31 mouse cellular contexts compared by ENCODE assay signal in the genomic region with DNA sequence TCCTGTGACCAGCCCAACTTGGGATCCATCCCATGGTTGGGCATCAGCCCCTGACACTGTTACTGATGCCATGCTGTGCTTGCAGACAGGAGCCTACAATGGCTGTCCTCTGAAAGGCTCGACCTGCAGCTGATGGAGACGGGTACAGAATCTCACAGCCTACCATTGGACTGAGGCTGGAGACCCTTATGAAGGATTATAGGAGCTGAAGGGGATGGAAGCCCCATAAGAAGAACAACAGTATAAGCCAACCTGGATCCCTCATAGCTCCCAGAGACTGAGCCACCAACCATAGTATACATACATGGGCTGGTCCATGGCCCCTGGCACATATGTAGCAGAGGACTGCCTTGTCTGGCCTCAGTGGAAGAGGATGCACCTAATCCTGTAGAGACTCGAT.
"Had no signal": no experiment of that assay in that cellular context is flagged by ENCODE, and none has a peak within 500 bp of the region (broad histone marks: within the 10 kb centered on the region; RNA-seq: fewer than 3 reads in every experiment).

No protein-coding gene starts in this region.

- H3K9ac ChIP-seq: limb, embryonic 12.5 days; limb, embryonic 13.5 days; limb, embryonic 15.5 days; liver, embryonic 12.5 days; liver, embryonic 13.5 days; liver, embryonic 14.5 days; liver, embryonic 15.5 days; liver, postnatal 0 days; lung, embryonic 14.5 days; lung, embryonic 15.5 days; midbrain, embryonic 12.5 days; midbrain, embryonic 13.5 days; midbrain, embryonic 15.5 days; neural tube, embryonic 12.5 days; neural tube, embryonic 13.5 days had no signal

- H3K27me3 ChIP-seq: limb, embryonic 12.5 days; limb, embryonic 13.5 days; limb, embryonic 15.5 days; liver, embryonic 12.5 days; liver, embryonic 13.5 days; liver, embryonic 15.5 days; lung, embryonic 15.5 days; midbrain, embryonic 13.5 days; midbrain, embryonic 15.5 days; neural tube, embryonic 12.5 days; neural tube, embryonic 13.5 days had no signal

- H3K4me2 ChIP-seq: limb, embryonic 12.5 days; limb, embryonic 13.5 days; limb, embryonic 15.5 days; liver, embryonic 11.5 days; liver, embryonic 12.5 days; liver, embryonic 13.5 days; liver, embryonic 15.5 days; lung, embryonic 14.5 days; lung, embryonic 15.5 days; midbrain, embryonic 12.5 days; midbrain, embryonic 13.5 days; midbrain, embryonic 15.5 days; neural tube, embryonic 12.5 days; neural tube, embryonic 13.5 days had no signal

- H3K4me1 ChIP-seq: liver, embryonic 12.5 days; liver, embryonic 13.5 days; liver, embryonic 15.5 days; midbrain, embryonic 15.5 days had no signal

- ATAC-seq: liver, embryonic 12.5 days; liver, postnatal 0 days; lung, postnatal 0 days; midbrain, embryonic 13.5 days; midbrain, embryonic 15.5 days had no signal

- H3K36me3 ChIP-seq: limb, embryonic 10.5 days; limb, embryonic 12.5 days; limb, embryonic 13.5 days; limb, embryonic 15.5 days; liver, embryonic 12.5 days; liver, embryonic 13.5 days; liver, embryonic 15.5 days; lung, embryonic 15.5 days; midbrain, embryonic 10.5 days; midbrain, embryonic 12.5 days; midbrain, embryonic 13.5 days; midbrain, embryonic 15.5 days; neural tube, embryonic 12.5 days; neural tube, embryonic 13.5 days had no signal

- H3K4me3 ChIP-seq: limb, embryonic 10.5 days; limb, embryonic 12.5 days; limb, embryonic 13.5 days; limb, embryonic 15.5 days; liver, embryonic 12.5 days; liver, embryonic 13.5 days; liver, embryonic 15.5 days; lung, embryonic 15.5 days; megakaryocyte, embryonic 14.5 days; midbrain, embryonic 10.5 days; midbrain, embryonic 12.5 days; midbrain, embryonic 13.5 days; midbrain, embryonic 15.5 days; myocyte; neural tube, embryonic 12.5 days; neural tube, embryonic 13.5 days had no signal

- DNase-seq: left cerebral cortex, postnatal 4 days; liver; liver, embryonic 13.5 days; liver, postnatal 0 days; lung, adult 18-20 months; lung, adult 2 months; lung, postnatal 10 days; lung, postnatal 14 days; lung, postnatal 36 days; lung, postnatal 4 days; midbrain, embryonic 14.5 days had no signal

- H3K9me3 ChIP-seq: limb, embryonic 10.5 days; limb, embryonic 12.5 days; limb, embryonic 15.5 days; liver, embryonic 12.5 days; liver, embryonic 13.5 days; liver, embryonic 15.5 days; lung, embryonic 15.5 days; midbrain, embryonic 10.5 days; midbrain, embryonic 12.5 days; midbrain, embryonic 13.5 days; midbrain, embryonic 15.5 days; neural tube, embryonic 12.5 days; neural tube, embryonic 13.5 days had no signal

- H3K27ac ChIP-seq: limb, embryonic 10.5 days; limb, embryonic 12.5 days; limb, embryonic 13.5 days; limb, embryonic 15.5 days; liver, embryonic 12.5 days; liver, embryonic 13.5 days; liver, embryonic 14.5 days; liver, embryonic 15.5 days; lung, embryonic 15.5 days; macrophage; midbrain, embryonic 10.5 days; midbrain, embryonic 12.5 days; midbrain, embryonic 13.5 days; midbrain, embryonic 15.5 days; neural tube, embryonic 12.5 days; neural tube, embryonic 13.5 days had no signal
